Mouse (Mus musculus): ENCODE measurements at regions not wholly inside any gene's neighbourhood (a gene's known extent, or its start where the extent isn't known, plus 50 kb on each side); places are given as distances from the start of the nearest gene placed in this dataset.

- ATAC-seq (ENCODE audit: low TSS enrichment) = no peak
Observed at GRCm38 (mm10) chr1:60665329-60665728, 51.3 kb upstream of the Cd28 start.

- no peak for ATAC-seq (ENCODE audit: low TSS enrichment)
Observed at GRCm38 (mm10) chr1:60662301-60662986, 54.2 kb upstream of the Cd28 start.

- no peak for ATAC-seq (ENCODE audit: low TSS enrichment)
Observed at GRCm38 (mm10) chr1:60661857-60662256, 54.7 kb upstream of the Cd28 start.

- ATAC-seq (ENCODE audit: low TSS enrichment) = no peak
Observed at GRCm38 (mm10) chr1:60659604-60660003, 57.0 kb upstream of the Cd28 start.

GRCm38 (mm10) chr1:60659041-60659440 lies 57.6 kb upstream of the Cd28 start:
- ATAC-seq (ENCODE audit: low TSS enrichment) = no peak

- no peak for ATAC-seq (ENCODE audit: low TSS enrichment)
Observed at GRCm38 (mm10) chr1:60658383-60658782, 58.2 kb upstream of the Cd28 start.

GRCm38 (mm10) chr1:60657511-60657910 lies 59.1 kb upstream of the Cd28 start:
- ATAC-seq (ENCODE audit: low TSS enrichment) = no peak

GRCm38 (mm10) chr1:60656976-60657375 lies 59.6 kb upstream of the Cd28 start:
- ATAC-seq (ENCODE audit: low TSS enrichment) = no peak

GRCm38 (mm10) chr1:60655691-60656595 lies 60.7 kb upstream of the Cd28 start:
- ATAC-seq (ENCODE audit: low TSS enrichment) = peak; percentile 91

- ATAC-seq (ENCODE audit: low TSS enrichment) = no peak
Observed at GRCm38 (mm10) chr1:60655206-60655605, 61.4 kb upstream of the Cd28 start.

- ATAC-seq (ENCODE audit: low TSS enrichment) = peak; percentile 92
Observed at GRCm38 (mm10) chr1:60652570-60653011, 64.0 kb upstream of the Cd28 start.

- ATAC-seq (ENCODE audit: low TSS enrichment) = no peak
Observed at GRCm38 (mm10) chr1:60650158-60650557, 66.4 kb upstream of the Cd28 start.

GRCm38 (mm10) chr1:60649303-60649850 lies 67.2 kb upstream of the Cd28 start:
- ATAC-seq (ENCODE audit: low TSS enrichment) = no peak

- no peak for ATAC-seq (ENCODE audit: low TSS enrichment)
Observed at GRCm38 (mm10) chr1:60646828-60647227, 69.8 kb upstream of the Cd28 start.

- ATAC-seq (ENCODE audit: low TSS enrichment) = no peak
Observed at GRCm38 (mm10) chr1:60646174-60646573, 70.4 kb upstream of the Cd28 start.

GRCm38 (mm10) chr1:60645176-60645575 lies 71.4 kb upstream of the Cd28 start:
- no peak for ATAC-seq (ENCODE audit: low TSS enrichment)

GRCm38 (mm10) chr1:60642761-60643160 lies 73.8 kb upstream of the Cd28 start:
- no peak for ATAC-seq (ENCODE audit: low TSS enrichment)

- no peak for ATAC-seq (ENCODE audit: low TSS enrichment)
Observed at GRCm38 (mm10) chr1:60642175-60642574, 74.4 kb upstream of the Cd28 start.

GRCm38 (mm10) chr1:60641324-60641764 lies 74.4 kb upstream of the Raph1 start:
- no peak for ATAC-seq (ENCODE audit: low TSS enrichment)

GRCm38 (mm10) chr1:60639536-60639935 lies 72.6 kb upstream of the Raph1 start:
- peak; percentile 20; the same call in 1 of the 2 replicates for ATAC-seq (ENCODE audit: low TSS enrichment)

- no peak for ATAC-seq (ENCODE audit: low TSS enrichment)
Observed at GRCm38 (mm10) chr1:60639059-60639458, 72.2 kb upstream of the Raph1 start.

GRCm38 (mm10) chr1:60636802-60637452 lies 70.0 kb upstream of the Raph1 start:
- ATAC-seq (ENCODE audit: low TSS enrichment) = no peak

Measured in frontal cortex, adult (tissue).